Mouse (Mus musculus): Measurements from ENCODE around the gene Amigo2. TPM values are rescaled to one million over a fixed set of nuclear protein-coding genes. Genes with fewer than 3 reads are reported as not detected.

Gene Amigo2
- polyA plus RNA-seq, 1 experiment from 2014 or later = 5.8 TPM

DNA sequence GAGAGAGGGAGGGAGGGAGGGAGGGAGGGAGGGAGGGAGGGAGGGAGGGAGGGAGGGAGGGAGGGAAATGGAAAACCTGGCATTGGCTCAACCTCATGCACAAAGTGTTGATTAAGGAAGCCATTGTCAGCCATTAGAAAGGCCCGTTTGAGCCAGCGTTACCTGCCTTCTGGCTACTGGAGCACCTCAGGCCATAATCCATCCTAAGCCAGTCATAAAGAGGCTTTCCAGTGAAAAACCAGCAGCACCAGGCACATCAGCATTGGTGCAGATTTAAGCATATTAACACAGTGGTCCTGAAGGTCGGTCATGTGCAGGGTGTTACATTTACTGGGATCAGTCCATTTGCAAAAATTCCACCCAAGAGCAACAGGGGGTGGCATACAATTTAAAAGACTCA is 25.7 kb upstream of the Amigo2 start:
- Histone ChIP-seq H3K4me3 (ENCODE audit: low read length) (no peak overlapping the region), H3K27ac (ENCODE audit: low read length) (no peak overlapping the region), H3K4me1 (ENCODE audit: control insufficient read depth, insufficient read depth, low read length) (peaks cover 10% of the 10 kb centered on the region; the same call in 1 of the 2 replicates), H3K4me2 (ENCODE audit: low read depth, low read length) (no peak overlapping the region), H3K36me3 (ENCODE audit: control insufficient read depth, insufficient read depth, low read length) (no peaks in the 10 kb centered on the region), H3K27me3 (replicated peaks; ENCODE audit: control insufficient read depth, insufficient read depth, low read length) (no peaks in the 10 kb centered on the region), H3K9ac (ENCODE audit: low read depth, low read length) (no peak overlapping the region), H3K9me3 (ENCODE audit: control insufficient read depth, low read length) (no peaks in the 10 kb centered on the region)
- no peak for ATAC-seq
- WGBS = 81% methylated on average over 3 of the region's 3 CpGs

DNA sequence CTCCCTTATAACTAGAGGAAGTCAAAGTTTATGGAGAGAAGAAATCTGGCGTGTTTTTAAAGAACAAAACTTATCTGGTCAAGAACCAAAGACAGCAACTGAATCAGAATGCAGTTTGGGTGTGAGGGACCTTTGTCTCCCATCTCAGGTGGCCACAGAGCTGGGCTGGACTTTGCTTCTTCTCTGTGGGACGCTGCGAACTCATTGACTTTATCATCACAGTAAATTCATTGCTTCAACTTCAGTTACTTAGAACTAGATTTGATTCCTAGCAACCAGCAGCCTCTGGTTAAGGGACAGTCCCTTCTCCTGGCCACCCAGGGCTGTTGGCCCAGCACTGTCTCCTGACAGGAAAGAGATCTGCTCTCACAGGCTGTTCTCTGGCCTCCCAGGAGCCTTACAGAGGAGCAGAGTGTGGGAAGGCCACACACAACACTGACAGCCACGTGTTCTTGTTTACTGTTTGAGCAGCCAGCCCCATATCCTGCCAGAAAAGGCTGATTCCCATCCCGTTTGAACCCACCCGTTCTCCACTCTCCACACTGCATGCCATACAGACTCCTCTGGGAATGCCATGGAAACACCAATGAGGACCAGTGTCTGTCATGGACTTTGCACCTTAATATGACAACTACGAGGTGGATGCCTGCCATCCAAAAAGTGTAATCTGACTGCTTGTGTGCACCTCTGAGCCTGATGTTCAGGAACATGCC is 25.1 kb upstream of the Amigo2 start:
- ATAC-seq = peak; percentile 78
- peak overlapping the region; percentile 24 for H3K27ac ChIP-seq (ENCODE audit: low read length)
- WGBS = 29% methylated on average over 7 of the region's 7 CpGs
- H3K9ac ChIP-seq (ENCODE audit: low read depth, low read length) = no peak overlapping the region
- H3K4me3 ChIP-seq (ENCODE audit: low read length) = no peak overlapping the region
- peaks cover 10% of the 10 kb centered on the region; the same call in 1 of the 2 replicates for H3K4me1 ChIP-seq (ENCODE audit: control insufficient read depth, insufficient read depth, low read length)
- no peaks in the 10 kb centered on the region for H3K36me3 ChIP-seq (ENCODE audit: control insufficient read depth, insufficient read depth, low read length)
- no peaks in the 10 kb centered on the region for H3K27me3 ChIP-seq (replicated peaks; ENCODE audit: control insufficient read depth, insufficient read depth, low read length)
- no peaks in the 10 kb centered on the region for H3K9me3 ChIP-seq (ENCODE audit: control insufficient read depth, low read length)
- no peak overlapping the region for H3K4me2 ChIP-seq (ENCODE audit: low read depth, low read length)

DNA sequence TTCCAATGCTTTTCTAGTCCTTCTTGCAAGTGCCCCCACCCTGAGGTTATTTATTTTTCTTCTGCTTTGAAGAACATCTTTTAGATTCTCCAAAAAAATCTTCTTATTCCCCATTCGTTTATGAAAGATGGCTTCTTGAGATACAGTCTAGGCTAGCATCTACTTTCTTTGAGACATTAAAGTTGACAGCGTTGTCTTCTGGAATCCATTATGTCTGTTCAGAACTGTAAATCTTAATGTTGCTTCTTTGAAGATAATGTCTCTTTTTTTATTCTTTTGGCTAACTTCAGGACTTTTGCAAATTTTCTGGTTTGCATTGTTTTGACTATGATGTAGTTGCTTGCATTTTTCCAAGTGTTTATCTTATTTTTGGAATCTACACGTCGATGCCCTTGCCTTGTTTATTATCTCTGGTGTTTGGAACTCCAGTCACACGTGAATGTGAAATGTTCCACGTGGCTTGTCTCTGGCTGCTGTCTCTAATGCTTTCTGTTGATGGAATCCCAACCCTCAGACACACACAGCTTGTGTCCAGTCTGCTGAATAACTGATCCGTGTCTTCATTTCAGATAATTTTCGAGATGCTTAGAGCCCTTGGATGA is 20.1 kb upstream of the Amigo2 start:
- WGBS = 44% methylated on average over 8 of the region's 8 CpGs
- Histone ChIP-seq H3K27me3 (replicated peaks; ENCODE audit: control insufficient read depth, insufficient read depth, low read length) (no peaks in the 10 kb centered on the region), H3K4me1 (ENCODE audit: control insufficient read depth, insufficient read depth, low read length) (peaks cover 9% of the 10 kb centered on the region; the same call in 1 of the 2 replicates), H3K9me3 (ENCODE audit: control insufficient read depth, low read length) (no peaks in the 10 kb centered on the region), H3K27ac (ENCODE audit: low read length) (no peak overlapping the region), H3K4me3 (ENCODE audit: low read length) (no peak overlapping the region), H3K9ac (ENCODE audit: low read depth, low read length) (no peak overlapping the region), H3K36me3 (ENCODE audit: control insufficient read depth, insufficient read depth, low read length) (no peaks in the 10 kb centered on the region), H3K4me2 (ENCODE audit: low read depth, low read length) (no peak overlapping the region)
- ATAC-seq = no peak

DNA sequence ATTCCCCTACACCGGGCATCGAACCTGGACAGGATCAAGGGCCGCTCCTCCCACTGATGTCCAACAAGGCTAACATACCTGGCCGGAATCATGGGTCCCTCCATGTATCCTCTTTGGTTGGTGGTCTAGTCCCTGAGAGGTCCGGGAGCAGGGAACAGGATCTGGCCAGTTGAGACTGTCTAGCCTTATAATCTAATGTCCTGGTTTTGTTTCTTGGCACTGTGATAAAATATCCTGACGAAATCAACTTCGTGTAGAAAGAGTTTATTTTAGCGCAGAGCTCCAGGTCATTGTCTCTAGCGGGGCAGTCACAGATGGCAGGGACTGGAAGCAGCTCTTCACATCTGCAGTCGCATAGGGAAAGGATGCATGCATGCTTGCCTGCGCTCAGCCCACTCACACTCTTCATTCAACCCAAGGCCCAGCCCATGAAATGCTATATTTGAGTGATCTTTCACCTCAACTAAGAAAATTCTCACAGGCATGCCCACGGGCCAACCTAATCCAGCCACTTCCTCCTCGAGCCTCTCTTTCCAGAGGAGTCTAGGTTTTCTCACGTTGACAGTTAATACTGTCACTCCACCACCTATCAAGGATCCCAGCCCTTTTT is 19.3 kb upstream of the Amigo2 start:
- no peak for ATAC-seq
- H3K27ac ChIP-seq (ENCODE audit: low read length) = no peak overlapping the region
- no peak overlapping the region for H3K4me2 ChIP-seq (ENCODE audit: low read depth, low read length)
- H3K9me3 ChIP-seq (ENCODE audit: control insufficient read depth, low read length) = no peaks in the 10 kb centered on the region
- 59% methylated on average over 14 of the region's 14 CpGs for WGBS
- H3K9ac ChIP-seq (ENCODE audit: low read depth, low read length) = no peak overlapping the region
- H3K4me3 ChIP-seq (ENCODE audit: low read length) = no peak overlapping the region
- peaks cover 7% of the 10 kb centered on the region; the same call in 1 of the 2 replicates for H3K4me1 ChIP-seq (ENCODE audit: control insufficient read depth, insufficient read depth, low read length)
- H3K36me3 ChIP-seq (ENCODE audit: control insufficient read depth, insufficient read depth, low read length) = no peaks in the 10 kb centered on the region
- H3K27me3 ChIP-seq (replicated peaks; ENCODE audit: control insufficient read depth, insufficient read depth, low read length) = no peaks in the 10 kb centered on the region

DNA sequence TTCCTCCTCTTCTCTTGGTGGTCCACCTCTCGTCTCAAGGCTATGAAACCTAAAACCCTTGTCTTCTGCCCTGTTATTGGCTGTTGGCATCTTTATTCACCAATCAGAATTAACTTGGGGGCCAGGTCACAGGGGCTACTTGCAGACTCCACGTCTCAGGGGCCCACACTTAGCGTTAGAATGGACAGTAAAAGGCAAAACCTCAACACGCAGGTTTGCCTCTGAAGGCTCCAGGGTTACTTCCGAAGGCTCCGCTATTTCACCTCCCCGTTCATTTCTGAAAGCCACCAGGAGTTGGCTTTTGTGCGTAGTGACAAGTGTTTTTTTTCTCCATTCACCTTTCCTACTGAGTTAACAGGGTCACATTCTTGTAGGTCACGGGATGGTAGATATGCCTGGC is 15.2 kb upstream of the Amigo2 start:
- H3K9ac ChIP-seq (ENCODE audit: low read depth, low read length) = no peak overlapping the region
- H3K4me1 ChIP-seq (ENCODE audit: control insufficient read depth, insufficient read depth, low read length) = 0 out of 2 replicates have a peak, but pooled peaks cover 3% of the 10 kb centered on the region
- H3K4me3 ChIP-seq (ENCODE audit: low read length) = no peak overlapping the region
- WGBS = 79% methylated on average over 9 of the region's 9 CpGs
- ATAC-seq = no peak
- H3K27ac ChIP-seq (ENCODE audit: low read length) = no peak overlapping the region
- no peaks in the 10 kb centered on the region for H3K36me3 ChIP-seq (ENCODE audit: control insufficient read depth, insufficient read depth, low read length)
- no peak overlapping the region for H3K4me2 ChIP-seq (ENCODE audit: low read depth, low read length)
- H3K27me3 ChIP-seq (replicated peaks; ENCODE audit: control insufficient read depth, insufficient read depth, low read length) = no peaks in the 10 kb centered on the region
- no peaks in the 10 kb centered on the region for H3K9me3 ChIP-seq (ENCODE audit: control insufficient read depth, low read length)

DNA sequence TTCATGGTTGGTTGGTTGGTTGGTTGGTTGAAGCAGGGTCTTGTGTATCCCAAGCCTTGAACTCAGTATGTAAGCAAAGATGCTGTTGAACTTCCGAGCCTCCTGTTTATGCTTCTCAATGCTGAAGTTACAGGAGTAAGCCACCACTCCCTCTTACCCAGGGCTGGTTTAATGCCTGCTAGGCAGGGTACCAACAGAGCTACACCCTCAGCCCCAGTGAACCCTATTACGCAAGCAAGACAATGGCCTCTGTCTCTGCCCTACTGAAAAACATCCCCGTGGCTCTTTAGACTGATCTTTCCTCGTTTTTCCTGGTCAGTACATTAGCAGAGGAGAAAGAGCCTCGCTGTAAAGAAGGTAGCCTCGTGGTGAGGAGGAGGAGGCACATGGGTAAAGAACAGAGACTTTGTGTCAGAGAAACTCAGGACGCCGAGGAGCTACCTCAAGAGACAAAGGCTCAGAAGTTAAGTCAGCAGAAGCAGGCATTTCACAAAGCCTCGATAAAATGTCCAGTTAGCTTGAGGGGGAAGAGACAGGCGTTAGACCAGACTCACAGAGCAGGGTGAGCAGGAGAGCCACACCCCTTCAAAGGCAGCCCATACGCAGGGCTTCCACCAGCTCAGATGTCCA is 13.0 kb upstream of the Amigo2 start:
- ATAC-seq = no peak
- Histone ChIP-seq H3K9ac (ENCODE audit: low read depth, low read length) (no peak overlapping the region), H3K4me2 (ENCODE audit: low read depth, low read length) (no peak overlapping the region), H3K27ac (ENCODE audit: low read length) (no peak overlapping the region), H3K9me3 (ENCODE audit: control insufficient read depth, low read length) (no peaks in the 10 kb centered on the region), H3K4me3 (ENCODE audit: low read length) (no peak overlapping the region), H3K27me3 (replicated peaks; ENCODE audit: control insufficient read depth, insufficient read depth, low read length) (no peaks in the 10 kb centered on the region), H3K36me3 (ENCODE audit: control insufficient read depth, insufficient read depth, low read length) (no peaks in the 10 kb centered on the region), H3K4me1 (ENCODE audit: control insufficient read depth, insufficient read depth, low read length) (0 out of 2 replicates have a peak, but pooled peaks cover 3% of the 10 kb centered on the region)
- WGBS = 77% methylated on average over 11 of the region's 11 CpGs

DNA sequence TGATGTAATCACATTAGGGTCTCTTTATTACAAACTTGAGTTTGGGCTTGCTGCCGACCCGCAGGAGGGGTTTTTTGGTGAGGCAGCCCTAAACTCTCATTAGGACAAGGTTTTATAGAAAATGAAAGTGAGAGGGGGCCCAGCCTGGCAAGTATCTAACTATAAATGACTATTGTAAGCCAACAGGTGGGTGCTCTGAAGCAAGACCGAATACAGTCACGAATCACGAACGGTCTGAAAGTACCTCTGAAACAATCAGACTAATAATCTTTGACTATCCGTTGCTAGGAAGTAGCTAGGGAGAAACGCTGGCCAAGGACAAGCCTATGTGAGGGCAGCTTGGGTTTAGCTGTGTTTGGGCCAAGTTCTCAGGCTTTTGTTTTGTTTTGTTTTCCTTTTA is 12.2 kb upstream of the Amigo2 start:
- 89% methylated on average over 8 of the region's 8 CpGs for WGBS
- Histone ChIP-seq H3K9me3 (ENCODE audit: control insufficient read depth, low read length) (no peaks in the 10 kb centered on the region), H3K4me3 (ENCODE audit: low read length) (no peak overlapping the region), H3K36me3 (ENCODE audit: control insufficient read depth, insufficient read depth, low read length) (no peaks in the 10 kb centered on the region), H3K4me2 (ENCODE audit: low read depth, low read length) (no peak overlapping the region), H3K9ac (ENCODE audit: low read depth, low read length) (no peak overlapping the region), H3K27me3 (replicated peaks; ENCODE audit: control insufficient read depth, insufficient read depth, low read length) (no peaks in the 10 kb centered on the region), H3K4me1 (ENCODE audit: control insufficient read depth, insufficient read depth, low read length) (0 out of 2 replicates have a peak, but pooled peaks cover 3% of the 10 kb centered on the region), H3K27ac (ENCODE audit: low read length) (no peak overlapping the region)
- no peak for ATAC-seq

DNA sequence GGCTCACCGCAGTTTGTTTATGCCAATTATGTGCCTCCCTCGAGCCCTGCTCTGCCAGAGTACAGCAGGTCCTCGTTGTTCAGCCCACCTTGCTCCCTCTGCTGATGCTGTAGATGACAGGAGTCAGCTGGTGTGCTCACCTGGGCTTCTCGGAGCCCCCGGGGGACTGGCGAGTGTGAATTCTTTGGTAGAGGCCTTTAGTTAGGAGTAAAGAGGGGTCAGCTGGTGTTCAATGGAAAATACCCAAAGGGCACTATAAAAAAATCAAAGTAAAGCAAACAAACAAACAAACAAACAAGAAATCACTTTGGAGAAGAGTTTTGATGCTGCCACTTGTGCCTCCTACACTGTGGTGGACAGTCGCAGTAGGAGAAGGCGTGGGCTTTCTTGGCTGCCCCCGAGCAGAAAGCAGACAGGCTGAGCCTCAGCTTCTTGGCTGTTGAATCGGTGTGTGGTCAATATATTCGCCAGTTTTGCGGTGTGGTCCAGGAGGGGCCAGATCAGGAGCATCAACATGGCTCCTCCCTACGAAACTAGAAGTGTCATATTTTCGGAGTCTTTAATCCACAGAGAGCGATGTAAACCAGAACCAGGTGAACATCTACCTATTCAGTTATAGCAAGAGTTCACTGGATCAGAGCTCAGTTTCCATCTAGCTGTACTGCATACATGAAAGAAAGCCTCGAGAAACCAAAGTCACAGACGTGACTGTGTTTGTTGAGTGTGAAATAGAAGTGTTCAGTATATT is 11.6 kb upstream of the Amigo2 start:
- no peak for ATAC-seq
- 0 out of 2 replicates have a peak, but pooled peaks cover 3% of the 10 kb centered on the region for H3K4me1 ChIP-seq (ENCODE audit: control insufficient read depth, insufficient read depth, low read length)
- no peak overlapping the region for H3K27ac ChIP-seq (ENCODE audit: low read length)
- H3K36me3 ChIP-seq (ENCODE audit: control insufficient read depth, insufficient read depth, low read length) = no peaks in the 10 kb centered on the region
- no peak overlapping the region for H3K4me2 ChIP-seq (ENCODE audit: low read depth, low read length)
- 80% methylated on average over 17 of the region's 17 CpGs for WGBS
- no peak overlapping the region for H3K4me3 ChIP-seq (ENCODE audit: low read length)
- no peak overlapping the region for H3K9ac ChIP-seq (ENCODE audit: low read depth, low read length)
- no peaks in the 10 kb centered on the region for H3K9me3 ChIP-seq (ENCODE audit: control insufficient read depth, low read length)
- no peaks in the 10 kb centered on the region for H3K27me3 ChIP-seq (replicated peaks; ENCODE audit: control insufficient read depth, insufficient read depth, low read length)
